Mouse (Mus musculus) kidney, embryonic 15.5 days (tissue): Measurements from ENCODE around the gene Reps2. TPM values are rescaled to one million over a fixed set of nuclear protein-coding genes. Genes with fewer than 3 reads are reported as not detected.

ENCODE experiments used
- ATAC-seq: fragments of 200-750 bp; cut with Nextera tagmentation; replicated peaks from 2 replicates; pipeline ENCODE4 v1.8.0; 2017; ENCODE audit warnings: moderate TSS enrichment; ENCODE audit not compliant: low FRiP score
- H3K27ac ChIP-seq: fragments of 300-500 bp; sonication (generic); 2 replicates; pipeline ENCODE4 v1.5.1; 2015; ENCODE audit warnings: mild to moderate bottlenecking, inconsistent platforms
- H3K27me3 ChIP-seq: fragments of 300-500 bp; sonication (generic); 2 replicates; pipeline ENCODE4 v1.6.1; 2015; ENCODE audit warnings: inconsistent platforms
- H3K36me3 ChIP-seq: fragments of 300-500 bp; sonication (generic); 2 replicates; pipeline ENCODE4 v1.6.1; 2015; ENCODE audit warnings: inconsistent platforms
- H3K4me1 ChIP-seq: fragments of 300-500 bp; sonication (generic); 2 replicates; pipeline ENCODE4 v1.6.1; 2015; ENCODE audit warnings: inconsistent platforms
- H3K4me2 ChIP-seq: fragments of 300-500 bp; sonication (generic); 2 replicates; pipeline ENCODE4 v1.6.1; 2015; ENCODE audit warnings: moderate library complexity, mild to moderate bottlenecking, inconsistent platforms
- H3K4me3 ChIP-seq: fragments of 300-500 bp; sonication (generic); replicated peaks from 2 replicates; pipeline ENCODE4 v1.5.1; 2015; ENCODE audit warnings: mild to moderate bottlenecking, inconsistent platforms
- H3K9ac ChIP-seq: fragments of 300-500 bp; sonication (generic); 2 replicates; pipeline ENCODE4 v1.6.1; 2015; ENCODE audit warnings: mild to moderate bottlenecking, inconsistent platforms
- H3K9me3 ChIP-seq: fragments of 300-500 bp; sonication (generic); replicated peaks from 2 replicates; pipeline ENCODE4 v1.6.1; 2016; ENCODE audit warnings: inconsistent platforms
- WGBS: fragments of 180-500 bp; shearing (Covaris S2); methylation state at CpG from one replicate; pipeline ENCODE4 v1.1.7; 2015; ENCODE audit warnings: mixed read lengths; 5-methylcytosine and 5-hydroxymethylcytosine counted together
- polyA plus RNA-seq: library from polyadenylated mRNA; unstranded; fragments of >200 nt; fragmentation: Nextera tagmentation; extraction: Ambion mirVana; gene quantifications from 2 replicates; pipeline ENCODE4 v1.2.1, GENCODE M21; 2015

The Reps2 gene
- polyA plus RNA-seq = 1.5 and 2.0 TPM in 2 replicates

DNA sequence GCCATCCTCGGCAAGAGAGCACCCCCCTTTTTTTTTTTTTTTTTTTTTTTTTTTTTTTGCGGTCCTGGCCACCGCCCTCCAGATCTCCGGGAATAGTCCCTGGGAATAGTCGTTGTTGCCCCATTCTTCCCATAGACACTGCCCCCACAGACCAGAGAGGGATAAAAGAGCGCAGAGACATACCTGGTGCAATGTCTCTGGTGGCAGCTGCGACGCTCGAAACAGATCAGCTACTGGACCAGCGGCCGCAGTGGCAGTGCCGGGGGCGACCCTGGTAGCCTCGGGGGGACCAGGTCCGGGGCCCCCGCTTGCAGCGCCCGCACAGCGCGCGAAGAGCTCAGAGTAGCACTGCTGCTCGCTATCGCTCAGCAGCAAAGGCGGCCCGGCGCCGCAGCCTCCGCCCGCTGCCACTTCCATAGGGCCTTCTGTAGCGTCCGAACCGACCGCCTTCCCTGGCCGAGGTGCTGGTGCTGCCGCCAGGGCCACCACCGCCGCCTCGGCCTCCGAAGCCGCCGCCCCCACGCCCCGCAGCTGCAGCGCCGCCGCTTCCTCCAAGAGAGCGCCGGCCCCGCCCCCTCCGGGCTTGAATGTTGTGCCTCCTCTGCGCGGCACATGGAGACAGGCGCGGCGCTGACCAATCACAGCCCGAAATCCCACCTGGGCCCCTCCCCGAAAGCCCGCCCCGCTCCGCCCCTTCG lies at the start of gene Reps2:
TSS of gene Reps2 (minus strand) at position 559 of the 698 bp plus-strand sequence.
- H3K27me3 ChIP-seq = peaks cover 54% of the 10 kb centered on the region
- H3K4me3 ChIP-seq = peak within 1 kb of the TSS; percentile 64
- peak; percentile 99 for ATAC-seq
- H3K9ac ChIP-seq = peak within 1 kb of the TSS; percentile 47
- H3K36me3 ChIP-seq = no peaks in the 10 kb centered on the region
- H3K4me1 ChIP-seq = no peaks in the 10 kb centered on the region
- 17% methylated on average over 48 of the region's 61 CpGs for whole genome bisulfite sequencing
- H3K4me2 ChIP-seq = peak within 1 kb of the TSS; percentile 83
- H3K9me3 ChIP-seq = no peaks in the 10 kb centered on the region
- no peak within 1 kb of the TSS for H3K27ac ChIP-seq

- no peaks in the 10 kb centered on the region for H3K27me3 ChIP-seq
- H3K4me1 ChIP-seq = no peaks in the 10 kb centered on the region
- no peak overlapping the region for H3K4me3 ChIP-seq
- no peaks in the 10 kb centered on the region for H3K9me3 ChIP-seq
- no peak for ATAC-seq
- H3K27ac ChIP-seq = no peak overlapping the region
- H3K9ac ChIP-seq = no peak overlapping the region
- 67% methylated on average over 2 of the region's 2 CpGs for WGBS
- no peak overlapping the region for H3K4me2 ChIP-seq
- H3K36me3 ChIP-seq = no peaks in the 10 kb centered on the region
These were observed 47.8 kb upstream of the Reps2 start for GRCm38 (mm10) chrX:162691272-162691671.

- Histone ChIP-seq H3K9ac (no peak overlapping the region), H3K9me3 (no peaks in the 10 kb centered on the region), H3K27me3 (peaks cover 5% of the 10 kb centered on the region; the same call in 1 of the 2 replicates), H3K4me2 (no peak overlapping the region), H3K4me3 (no peak overlapping the region), H3K36me3 (no peaks in the 10 kb centered on the region), H3K4me1 (no peaks in the 10 kb centered on the region), H3K27ac (no peak overlapping the region)
- WGBS = 77% methylated on average over 1 of the region's 1 CpGs
- no peak for ATAC-seq
These were observed 41.9 kb upstream of the Reps2 start for GRCm38 (mm10) chrX:162685394-162685793.

DNA sequence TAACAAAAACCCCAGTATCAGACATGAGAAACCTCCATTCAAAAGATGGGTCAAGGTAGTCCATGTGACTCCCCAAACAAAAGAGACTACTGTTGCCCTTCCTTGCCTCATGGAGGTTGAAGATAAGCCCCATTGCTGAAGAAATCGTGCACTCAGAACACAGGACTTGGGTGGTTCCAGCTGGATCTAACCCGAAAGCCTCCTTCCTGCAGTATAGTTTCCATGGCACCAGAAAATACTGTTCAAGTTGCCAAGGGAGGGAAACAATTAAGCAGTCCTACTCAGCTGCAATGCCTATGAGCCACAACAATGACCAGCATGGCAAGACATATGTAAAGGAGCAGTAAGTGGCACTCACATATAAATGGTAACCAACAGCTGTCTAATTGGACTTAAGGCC lies 36.1 kb upstream of the Reps2 start:
- no peak for ATAC-seq
- Histone ChIP-seq H3K4me1 (no peaks in the 10 kb centered on the region), H3K27me3 (no peaks in the 10 kb centered on the region; the same call in 1 of the 2 replicates), H3K9me3 (no peaks in the 10 kb centered on the region), H3K9ac (no peak overlapping the region), H3K4me3 (no peak overlapping the region), H3K4me2 (no peak overlapping the region), H3K27ac (no peak overlapping the region), H3K36me3 (no peaks in the 10 kb centered on the region)
- WGBS = 84% methylated on average over 2 of the region's 2 CpGs

- no peaks in the 10 kb centered on the region for H3K9me3 ChIP-seq
- H3K4me2 ChIP-seq = no peak overlapping the region
- H3K27ac ChIP-seq = no peak overlapping the region
- H3K4me3 ChIP-seq = no peak overlapping the region
- no peak overlapping the region for H3K9ac ChIP-seq
- no peaks in the 10 kb centered on the region for H3K36me3 ChIP-seq
- H3K4me1 ChIP-seq = no peaks in the 10 kb centered on the region
- WGBS = 67% methylated on average over 2 of the region's 2 CpGs
- H3K27me3 ChIP-seq = no peaks in the 10 kb centered on the region; the same call in 1 of the 2 replicates
- ATAC-seq = 0 out of 2 replicates have a peak, but pooled peaks have one; percentile 58
These were observed 35.4 kb upstream of the Reps2 start for GRCm38 (mm10) chrX:162678820-162679219.

- no peak for ATAC-seq
- no peak overlapping the region for H3K9ac ChIP-seq
- H3K27me3 ChIP-seq = 0 out of 2 replicates have a peak, but pooled peaks cover 3% of the 10 kb centered on the region
- H3K4me2 ChIP-seq = no peak overlapping the region
- H3K27ac ChIP-seq = no peak overlapping the region
- 83% methylated on average over 2 of the region's 2 CpGs for WGBS
- H3K9me3 ChIP-seq = no peaks in the 10 kb centered on the region
- no peaks in the 10 kb centered on the region for H3K4me1 ChIP-seq
- no peak overlapping the region for H3K4me3 ChIP-seq
- H3K36me3 ChIP-seq = no peaks in the 10 kb centered on the region
These were observed 22.7 kb upstream of the Reps2 start for GRCm38 (mm10) chrX:162666166-162666565.

DNA sequence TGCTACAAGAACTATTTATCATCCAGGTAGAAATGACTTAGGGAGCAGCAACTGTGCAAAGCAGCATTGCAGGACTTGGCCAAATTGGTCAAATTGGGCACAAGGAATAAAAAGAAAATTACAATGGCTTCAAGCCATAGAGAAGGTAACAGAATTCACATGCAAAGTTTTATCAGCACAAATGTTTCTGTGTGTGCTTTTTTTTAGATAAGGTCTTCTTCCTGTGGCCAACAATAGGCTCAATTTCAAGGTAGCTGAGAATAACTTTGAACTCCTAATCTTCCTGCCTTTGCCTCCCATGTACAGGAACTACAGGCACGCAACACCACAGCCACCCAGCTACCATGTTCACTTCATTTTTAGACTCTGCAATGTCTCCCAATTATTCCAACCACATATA lies 16.7 kb upstream of the Reps2 start:
- Histone ChIP-seq H3K27ac (no peak overlapping the region), H3K4me1 (no peaks in the 10 kb centered on the region), H3K9ac (no peak overlapping the region), H3K9me3 (no peaks in the 10 kb centered on the region), H3K27me3 (peaks cover 13% of the 10 kb centered on the region; the same call in 1 of the 2 replicates), H3K4me2 (no peak overlapping the region), H3K36me3 (no peaks in the 10 kb centered on the region), H3K4me3 (no peak overlapping the region)
- ATAC-seq = no peak
- WGBS = 75% methylated on average over 1 of the region's 1 CpGs

GRCm38 (mm10) chrX:162653518-162653917 lies 10.1 kb upstream of the Reps2 start:
- 88% methylated on average over 7 of the region's 7 CpGs for WGBS
- H3K9me3 ChIP-seq = no peaks in the 10 kb centered on the region
- H3K4me1 ChIP-seq = no peaks in the 10 kb centered on the region
- H3K27ac ChIP-seq = no peak overlapping the region
- 0 out of 2 replicates have a peak, but pooled peaks cover 8% of the 10 kb centered on the region for H3K27me3 ChIP-seq
- no peak overlapping the region for H3K4me3 ChIP-seq
- no peaks in the 10 kb centered on the region for H3K36me3 ChIP-seq
- no peak overlapping the region for H3K9ac ChIP-seq
- H3K4me2 ChIP-seq = no peak overlapping the region
- ATAC-seq = no peak

GRCm38 (mm10) chrX:162652445-162652844 lies 9.0 kb upstream of the Reps2 start:
- Histone ChIP-seq H3K27me3 (0 out of 2 replicates have a peak, but pooled peaks cover 8% of the 10 kb centered on the region), H3K9ac (no peak overlapping the region), H3K4me1 (no peaks in the 10 kb centered on the region), H3K36me3 (no peaks in the 10 kb centered on the region), H3K9me3 (no peaks in the 10 kb centered on the region), H3K4me2 (no peak overlapping the region), H3K4me3 (no peak overlapping the region), H3K27ac (no peak overlapping the region)
- no peak for ATAC-seq
- 81% methylated on average over 3 of the region's 3 CpGs for WGBS

DNA sequence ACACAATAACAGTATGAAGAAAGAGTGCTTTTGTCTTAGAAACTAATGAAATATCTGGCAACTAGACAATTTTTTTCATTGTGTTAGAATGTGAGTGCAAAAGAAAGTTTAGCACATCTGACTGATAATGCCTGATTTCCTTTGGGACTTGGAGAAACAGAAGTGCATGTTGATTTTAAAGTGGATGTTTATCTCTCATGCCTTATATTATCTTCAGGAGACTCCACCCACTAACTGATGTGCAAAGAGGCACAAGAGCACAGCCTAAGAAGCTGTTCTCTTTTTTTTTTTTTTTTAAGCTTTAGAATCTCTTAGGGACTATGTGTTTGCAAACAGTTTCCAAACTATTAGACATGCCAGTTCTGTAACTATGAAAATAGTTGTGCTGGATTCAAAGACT lies 7.7 kb upstream of the Reps2 start:
- no peak for ATAC-seq
- Histone ChIP-seq H3K27me3 (peaks cover 15% of the 10 kb centered on the region; the same call in 1 of the 2 replicates), H3K4me2 (no peak overlapping the region)

GRCm38 (mm10) chrX:162643789-162644092 lies 292 bp upstream of the Reps2 start:
- no peak for ATAC-seq
- peak overlapping the region; percentile 64 for H3K4me3 ChIP-seq

More for the DNA sequence above, 7.7 kb upstream of the Reps2 start:
- no peak overlapping the region for H3K9ac ChIP-seq
- no peaks in the 10 kb centered on the region for H3K36me3 ChIP-seq
- H3K4me1 ChIP-seq = no peaks in the 10 kb centered on the region
- no peaks in the 10 kb centered on the region for H3K9me3 ChIP-seq
- no peak overlapping the region for H3K4me3 ChIP-seq
- no peak overlapping the region for H3K27ac ChIP-seq

DNA sequence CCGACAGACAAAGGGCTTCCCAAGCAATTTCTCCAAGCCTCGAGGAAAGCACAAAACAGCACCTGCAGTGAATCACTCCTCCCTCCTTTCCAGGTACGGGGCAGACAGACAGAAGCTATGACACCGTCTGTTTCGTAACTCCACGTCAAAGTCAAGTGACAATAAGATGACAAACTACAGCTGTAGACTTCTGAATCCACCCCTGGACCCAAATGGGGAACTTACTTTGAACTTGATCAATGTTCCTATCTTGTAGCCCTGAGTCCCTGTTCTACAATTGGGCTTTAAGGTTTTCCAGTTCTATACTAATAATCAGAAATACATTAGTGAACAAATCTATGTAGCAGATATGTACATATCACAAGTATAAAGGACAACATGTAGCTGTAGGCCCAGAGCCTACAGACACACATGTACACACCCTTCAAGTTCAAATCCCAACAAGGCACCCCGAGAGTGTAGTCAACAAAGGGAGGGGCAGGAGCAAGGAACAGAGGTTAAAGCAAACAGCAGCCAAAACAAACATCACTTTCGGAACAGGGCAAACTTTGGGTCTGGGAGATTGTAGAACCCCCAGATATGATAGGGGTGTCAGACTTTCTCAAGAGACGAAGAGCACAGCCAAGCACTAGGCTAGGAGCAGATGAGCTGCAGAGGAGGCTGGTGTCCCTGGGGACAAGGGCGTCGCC lies 903 bp downstream of the Reps2 start:
- peak overlapping the region; percentile 83 for H3K4me2 ChIP-seq
- H3K9me3 ChIP-seq = no peaks in the 10 kb centered on the region
- H3K9ac ChIP-seq = no peak overlapping the region

More at GRCm38 (mm10) chrX:162643789-162644092, 292 bp upstream of the Reps2 start:
- Histone ChIP-seq H3K36me3 (no peaks in the 10 kb centered on the region), H3K4me2 (peak overlapping the region; percentile 83), H3K9me3 (no peaks in the 10 kb centered on the region), H3K27me3 (peaks cover 54% of the 10 kb centered on the region), H3K27ac (no peak overlapping the region), H3K4me1 (no peaks in the 10 kb centered on the region), H3K9ac (no peak overlapping the region)
- 14% methylated on average over 4 of the region's 4 CpGs for WGBS

More for the DNA sequence above, 903 bp downstream of the Reps2 start:
- Histone ChIP-seq H3K4me1 (no peaks in the 10 kb centered on the region), H3K4me3 (peak overlapping the region; percentile 64), H3K27ac (no peak overlapping the region), H3K36me3 (no peaks in the 10 kb centered on the region), H3K27me3 (peaks cover 54% of the 10 kb centered on the region)
- WGBS = 62% methylated on average over 11 of the region's 11 CpGs
- ATAC-seq = peak; percentile 31
